Mouse (Mus musculus): ENCODE measurements at regions not wholly inside any gene's neighbourhood (a gene's known extent, or its start where the extent isn't known, plus 50 kb on each side); places are given as distances from the start of the nearest gene placed in this dataset.
A peak's percentile ranks its signal among the peaks of the same experiment; 100 is the strongest.

- no peak for TF ChIP-seq CTCF (IDR thresholded peaks at IDR 0.05; ENCODE audit: low read depth, low read length)
- no peak for TF ChIP-seq POLR2A (IDR thresholded peaks at IDR 0.05; ENCODE audit: extremely low read depth, insufficient read depth, low read length)
- Histone ChIP-seq H3K27ac (replicated peaks; ENCODE audit: insufficient read depth, low read depth, low read length) (no peak overlapping the region), H3K9ac (ENCODE audit: low read depth, low read length) (no peak overlapping the region), H3K4me3 (ENCODE audit: insufficient read depth, low read depth, low read length) (no peak overlapping the region), H3K27me3 (ENCODE audit: control insufficient read depth, insufficient read depth, low read length) (no peaks in the 10 kb centered on the region), H3K36me3 (ENCODE audit: control insufficient read depth, insufficient read depth, low read length) (no peaks in the 10 kb centered on the region), H3K4me1 (ENCODE audit: control insufficient read depth, insufficient read depth, low read length) (no peaks in the 10 kb centered on the region), H3K79me2 (ENCODE audit: control insufficient read depth, insufficient read depth, low read length) (no peaks in the 10 kb centered on the region)
- DNase-seq (ENCODE audit: extremely low read depth, low read depth, low spot score), result peak; percentile 53
- WGBS, result 91% methylated on average over 4 of the region's 4 CpGs
Observed at GRCm38 (mm10) chr13:102397411-102397810, 295.9 kb upstream of the Cd180 start.

- no peak for DNase-seq (ENCODE audit: extremely low read depth, low read depth, low spot score)
- Histone ChIP-seq H3K4me3 (ENCODE audit: insufficient read depth, low read depth, low read length) (no peak overlapping the region), H3K4me1 (ENCODE audit: control insufficient read depth, insufficient read depth, low read length) (no peaks in the 10 kb centered on the region), H3K27ac (replicated peaks; ENCODE audit: insufficient read depth, low read depth, low read length) (no peak overlapping the region), H3K36me3 (ENCODE audit: control insufficient read depth, insufficient read depth, low read length) (no peaks in the 10 kb centered on the region), H3K27me3 (ENCODE audit: control insufficient read depth, insufficient read depth, low read length) (no peaks in the 10 kb centered on the region), H3K79me2 (ENCODE audit: control insufficient read depth, insufficient read depth, low read length) (no peaks in the 10 kb centered on the region), H3K9ac (ENCODE audit: low read depth, low read length) (no peak overlapping the region)
- TF ChIP-seq POLR2A (IDR thresholded peaks at IDR 0.05; ENCODE audit: extremely low read depth, insufficient read depth, low read length) (no peak), CTCF (IDR thresholded peaks at IDR 0.05; ENCODE audit: low read depth, low read length) (no peak)
- WGBS, result 96% methylated on average over 4 of the region's 4 CpGs
Observed at GRCm38 (mm10) chr13:102411840-102412239, 281.5 kb upstream of the Cd180 start.

GRCm38 (mm10) chr13:102434372-102434954 is 258.9 kb upstream of the Cd180 start:
- Histone ChIP-seq H3K27me3 (ENCODE audit: control insufficient read depth, insufficient read depth, low read length) (no peaks in the 10 kb centered on the region), H3K36me3 (ENCODE audit: control insufficient read depth, insufficient read depth, low read length) (no peaks in the 10 kb centered on the region), H3K27ac (replicated peaks; ENCODE audit: insufficient read depth, low read depth, low read length) (no peak overlapping the region), H3K4me1 (ENCODE audit: control insufficient read depth, insufficient read depth, low read length) (no peaks in the 10 kb centered on the region), H3K9ac (ENCODE audit: low read depth, low read length) (no peak overlapping the region), H3K4me3 (ENCODE audit: insufficient read depth, low read depth, low read length) (no peak overlapping the region), H3K79me2 (ENCODE audit: control insufficient read depth, insufficient read depth, low read length) (no peaks in the 10 kb centered on the region)
- DNase-seq (ENCODE audit: extremely low read depth, low read depth, low spot score), result no peak
- WGBS, result 74% methylated on average over 3 of the region's 3 CpGs
- TF ChIP-seq CTCF (IDR thresholded peaks at IDR 0.05; ENCODE audit: low read depth, low read length) (no peak), POLR2A (IDR thresholded peaks at IDR 0.05; ENCODE audit: extremely low read depth, insufficient read depth, low read length) (no peak)

- TF ChIP-seq POLR2A (IDR thresholded peaks at IDR 0.05; ENCODE audit: extremely low read depth, insufficient read depth, low read length), result no peak
- no peak for TF ChIP-seq CTCF (IDR thresholded peaks at IDR 0.05; ENCODE audit: low read depth, low read length)
- no peak overlapping the region for H3K4me3 ChIP-seq (ENCODE audit: insufficient read depth, low read depth, low read length)
- H3K4me1 ChIP-seq (ENCODE audit: control insufficient read depth, insufficient read depth, low read length), result no peaks in the 10 kb centered on the region
- H3K36me3 ChIP-seq (ENCODE audit: control insufficient read depth, insufficient read depth, low read length), result no peaks in the 10 kb centered on the region
- 77% methylated on average over 2 of the region's 2 CpGs for WGBS
- DNase-seq (ENCODE audit: extremely low read depth, low read depth, low spot score), result no peak
- H3K9ac ChIP-seq (ENCODE audit: low read depth, low read length), result no peak overlapping the region
- no peak overlapping the region for H3K27ac ChIP-seq (replicated peaks; ENCODE audit: insufficient read depth, low read depth, low read length)
- no peaks in the 10 kb centered on the region for H3K79me2 ChIP-seq (ENCODE audit: control insufficient read depth, insufficient read depth, low read length)
- no peaks in the 10 kb centered on the region for H3K27me3 ChIP-seq (ENCODE audit: control insufficient read depth, insufficient read depth, low read length)
Observed at GRCm38 (mm10) chr13:102442676-102443075, 250.7 kb upstream of the Cd180 start.

- no peak overlapping the region for H3K9ac ChIP-seq (ENCODE audit: low read depth, low read length)
- H3K27ac ChIP-seq (replicated peaks; ENCODE audit: insufficient read depth, low read depth, low read length), result no peak overlapping the region
- 73% methylated on average over 5 of the region's 5 CpGs for WGBS
- no peaks in the 10 kb centered on the region for H3K36me3 ChIP-seq (ENCODE audit: control insufficient read depth, insufficient read depth, low read length)
- DNase-seq (ENCODE audit: extremely low read depth, low read depth, low spot score), result no peak
- TF ChIP-seq POLR2A (IDR thresholded peaks at IDR 0.05; ENCODE audit: extremely low read depth, insufficient read depth, low read length) (no peak), CTCF (IDR thresholded peaks at IDR 0.05; ENCODE audit: low read depth, low read length) (no peak)
- H3K4me3 ChIP-seq (ENCODE audit: insufficient read depth, low read depth, low read length), result no peak overlapping the region
- no peaks in the 10 kb centered on the region for H3K79me2 ChIP-seq (ENCODE audit: control insufficient read depth, insufficient read depth, low read length)
- H3K4me1 ChIP-seq (ENCODE audit: control insufficient read depth, insufficient read depth, low read length), result no peaks in the 10 kb centered on the region
- no peaks in the 10 kb centered on the region for H3K27me3 ChIP-seq (ENCODE audit: control insufficient read depth, insufficient read depth, low read length)
Observed at GRCm38 (mm10) chr13:102447310-102447709, 246.0 kb upstream of the Cd180 start.

GRCm38 (mm10) chr13:102449416-102450121 is 243.8 kb upstream of the Cd180 start:
- Histone ChIP-seq H3K36me3 (ENCODE audit: control insufficient read depth, insufficient read depth, low read length) (no peaks in the 10 kb centered on the region), H3K27ac (replicated peaks; ENCODE audit: insufficient read depth, low read depth, low read length) (no peak overlapping the region), H3K79me2 (ENCODE audit: control insufficient read depth, insufficient read depth, low read length) (no peaks in the 10 kb centered on the region), H3K9ac (ENCODE audit: low read depth, low read length) (no peak overlapping the region), H3K27me3 (ENCODE audit: control insufficient read depth, insufficient read depth, low read length) (no peaks in the 10 kb centered on the region), H3K4me1 (ENCODE audit: control insufficient read depth, insufficient read depth, low read length) (no peaks in the 10 kb centered on the region), H3K4me3 (ENCODE audit: insufficient read depth, low read depth, low read length) (no peak overlapping the region)
- TF ChIP-seq POLR2A (IDR thresholded peaks at IDR 0.05; ENCODE audit: extremely low read depth, insufficient read depth, low read length) (no peak), CTCF (IDR thresholded peaks at IDR 0.05; ENCODE audit: low read depth, low read length) (no peak)
- DNase-seq (ENCODE audit: extremely low read depth, low read depth, low spot score), result no peak
- WGBS, result 76% methylated on average over 8 of the region's 8 CpGs

Data from liver, adult 2 months (tissue).